Mouse (Mus musculus) heart, embryonic 15.5 days (tissue): ENCODE data around the gene Brsk1. TPM values are rescaled to one million over a fixed set of nuclear protein-coding genes. Genes with fewer than 3 reads are reported as not detected.

Source experiments
- ATAC-seq: fragments of 200-750 bp; cut with Nextera tagmentation; replicated peaks from 2 replicates; pipeline ENCODE4 v1.8.0; 2017; ENCODE audit warnings: low read depth, moderate TSS enrichment; ENCODE audit not compliant: insufficient number of reproducible peaks, insufficient read depth, low FRiP score
- H3K27ac ChIP-seq: fragments of 300-500 bp; sonication (generic); 2 replicates; pipeline ENCODE4 v1.5.1; 2015; ENCODE audit warnings: mild to moderate bottlenecking, inconsistent platforms
- H3K27me3 ChIP-seq: fragments of 300-500 bp; sonication (generic); 2 replicates; pipeline ENCODE4 v1.6.1; 2015; ENCODE audit warnings: inconsistent platforms
- H3K36me3 ChIP-seq: fragments of 300-500 bp; sonication (generic); 2 replicates; pipeline ENCODE4 v1.6.1; 2015; ENCODE audit warnings: mild to moderate bottlenecking, inconsistent platforms
- H3K4me1 ChIP-seq: fragments of 300-500 bp; sonication (generic); replicated peaks from 2 replicates; pipeline ENCODE4 v1.6.1; 2015; ENCODE audit warnings: inconsistent platforms
- H3K4me2 ChIP-seq: fragments of 300-500 bp; sonication (generic); 2 replicates; pipeline ENCODE4 v1.6.1; 2015; ENCODE audit warnings: inconsistent platforms, mild to moderate bottlenecking, moderate library complexity
- H3K4me3 ChIP-seq: fragments of 300-500 bp; sonication (generic); 2 replicates; pipeline ENCODE4 v1.5.1; 2015; ENCODE audit warnings: mild to moderate bottlenecking, inconsistent platforms
- H3K9ac ChIP-seq: fragments of 300-500 bp; sonication (generic); 2 replicates; pipeline ENCODE4 v1.6.1; 2015; ENCODE audit warnings: mild to moderate bottlenecking, inconsistent platforms
- H3K9me3 ChIP-seq: fragments of 300-500 bp; sonication (generic); replicated peaks from 2 replicates; pipeline ENCODE4 v1.6.1; 2016; ENCODE audit warnings: inconsistent platforms
- WGBS: fragments of 180-500 bp; shearing (Covaris S2); methylation state at CpG from one replicate; pipeline ENCODE4 v1.1.7; 2015; ENCODE audit warnings: mixed read lengths; 5-methylcytosine and 5-hydroxymethylcytosine counted together
- polyA plus RNA-seq: library from polyadenylated mRNA; unstranded; fragments of >200 nt; fragmentation: Nextera tagmentation; extraction: Ambion mirVana; gene quantifications from 2 replicates; pipeline ENCODE4 v1.2.1, GENCODE M21; 2015

The Brsk1 gene
- polyA plus RNA-seq, 1 experiment from 2014 or later: 0.79 TPM

DNA sequence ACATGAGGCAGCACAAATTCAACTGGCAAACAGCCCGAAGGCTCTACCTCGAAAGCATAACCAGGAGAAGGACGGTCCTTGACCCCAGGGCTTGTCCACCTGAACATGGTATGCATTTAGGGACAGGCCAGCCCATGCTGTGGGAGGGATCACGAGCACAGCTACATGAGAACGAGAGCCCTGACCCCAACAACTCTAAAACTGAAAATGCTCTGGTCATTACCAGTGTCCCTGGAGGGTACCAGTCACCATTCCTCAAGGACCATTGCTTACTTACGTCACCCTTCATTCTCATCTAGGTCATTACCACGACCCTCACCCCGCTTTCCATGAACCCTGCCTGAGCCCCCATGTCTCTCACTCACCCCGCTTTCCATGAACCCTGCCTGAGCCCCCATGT, 21.2 kb upstream of the Brsk1 start:
- H3K9me3 ChIP-seq: no peaks in the 10 kb centered on the region
- no peak overlapping the region for H3K9ac ChIP-seq
- 91% methylated on average over 9 of the region's 9 CpGs for WGBS
- H3K4me2 ChIP-seq: no peak overlapping the region
- H3K36me3 ChIP-seq: peaks cover 44% of the 10 kb centered on the region
- ATAC-seq: no peak
- no peak overlapping the region for H3K4me3 ChIP-seq
- H3K27me3 ChIP-seq: no peaks in the 10 kb centered on the region
- H3K4me1 ChIP-seq: peaks cover 8% of the 10 kb centered on the region
- H3K27ac ChIP-seq: no peak overlapping the region

DNA sequence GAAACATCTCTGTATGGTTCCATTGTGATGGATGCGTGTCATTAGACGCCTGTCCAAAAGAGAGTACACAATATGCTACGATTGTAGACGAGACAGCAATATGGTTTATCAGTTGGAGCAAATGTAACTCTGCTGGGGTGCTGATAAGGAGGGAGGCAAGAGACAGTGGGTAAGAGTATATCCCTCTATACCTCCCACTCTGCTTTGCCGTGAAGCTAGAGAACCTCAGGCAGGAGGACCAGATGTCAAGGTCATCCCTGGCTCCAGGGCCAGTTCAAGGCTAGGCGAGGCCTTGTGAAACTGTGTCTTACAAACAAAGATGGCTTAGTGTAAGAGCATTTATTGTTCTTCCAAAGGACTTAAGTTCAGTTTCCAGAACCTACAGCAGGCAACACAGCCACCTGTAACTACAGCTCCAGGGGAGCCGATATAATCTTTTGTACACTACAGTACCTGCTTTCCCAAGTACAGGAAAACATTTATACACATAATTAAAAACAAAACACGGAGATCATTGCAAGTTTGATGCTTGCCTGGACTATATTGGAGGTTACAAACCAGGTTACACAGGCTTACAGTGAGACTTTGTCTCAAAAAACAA, 19.6 kb upstream of the Brsk1 start:
- ATAC-seq: no peak
- H3K27ac ChIP-seq: no peak overlapping the region
- no peak overlapping the region for H3K4me2 ChIP-seq
- peaks cover 8% of the 10 kb centered on the region for H3K4me1 ChIP-seq
- no peak overlapping the region for H3K4me3 ChIP-seq
- WGBS: 84% methylated on average over 8 of the region's 8 CpGs
- no peaks in the 10 kb centered on the region for H3K27me3 ChIP-seq
- peaks cover 37% of the 10 kb centered on the region for H3K36me3 ChIP-seq
- no peak overlapping the region for H3K9ac ChIP-seq
- H3K9me3 ChIP-seq: no peaks in the 10 kb centered on the region

DNA sequence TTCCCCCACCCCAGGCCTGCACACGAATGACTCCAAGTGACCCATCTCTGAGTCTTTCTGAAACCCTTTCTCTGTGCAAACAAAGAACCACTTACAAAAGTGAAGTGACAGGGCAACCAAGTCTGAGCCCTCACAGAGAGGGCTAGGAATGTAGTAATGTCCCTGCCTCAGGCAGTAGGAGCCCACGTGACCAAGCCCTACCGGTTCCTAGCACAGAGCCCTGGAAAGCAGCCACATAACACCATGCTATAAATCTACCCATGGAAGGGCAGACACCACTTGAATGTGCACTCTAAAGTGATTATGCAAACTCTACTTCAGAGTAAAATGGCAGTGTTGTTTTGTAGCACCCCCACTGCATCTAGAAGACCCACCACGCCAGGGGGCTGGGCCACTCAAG, 18.4 kb upstream of the Brsk1 start:
- Histone ChIP-seq H3K27ac (peak overlapping the region; percentile 74), H3K4me2 (no peak overlapping the region), H3K9me3 (no peaks in the 10 kb centered on the region), H3K36me3 (peaks cover 29% of the 10 kb centered on the region), H3K4me1 (peaks cover 8% of the 10 kb centered on the region), H3K9ac (no peak overlapping the region), H3K27me3 (no peaks in the 10 kb centered on the region), H3K4me3 (no peak overlapping the region)
- WGBS: 68% methylated on average over 4 of the region's 4 CpGs
- peak; percentile 74; the same call in 1 of the 2 replicates for ATAC-seq

DNA sequence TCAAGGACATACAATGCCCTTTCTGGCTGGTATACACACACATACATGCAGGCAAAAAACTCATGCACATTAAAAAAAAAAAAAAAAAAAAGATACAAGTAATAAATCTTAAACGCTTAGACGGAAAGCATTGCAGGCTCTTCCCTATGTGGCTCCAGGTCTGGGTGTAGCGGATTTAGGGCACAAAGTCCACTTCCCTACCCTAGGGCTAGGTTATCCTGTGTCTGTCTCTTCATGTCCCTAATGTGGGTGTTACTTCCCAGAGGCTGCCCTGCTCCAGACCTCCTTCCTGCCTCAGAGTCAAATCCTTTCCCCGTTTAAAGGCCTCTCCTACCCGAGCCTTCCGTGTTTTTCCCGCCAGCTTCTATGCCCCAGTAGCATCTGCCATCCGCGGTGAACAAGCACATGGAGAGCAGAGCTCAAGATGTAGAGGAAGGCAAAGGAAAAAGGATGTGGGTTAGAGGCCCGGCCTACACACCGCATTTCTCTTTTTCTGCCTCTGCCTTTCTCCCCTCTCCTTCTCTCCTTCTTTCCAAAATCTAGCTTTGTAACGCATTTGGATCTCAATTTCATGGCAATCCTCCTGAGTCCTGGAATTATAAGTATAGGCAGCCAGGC, 16.2 kb upstream of the Brsk1 start:
- peaks cover 22% of the 10 kb centered on the region for H3K36me3 ChIP-seq
- no peak for ATAC-seq
- no peaks in the 10 kb centered on the region for H3K9me3 ChIP-seq

DNA sequence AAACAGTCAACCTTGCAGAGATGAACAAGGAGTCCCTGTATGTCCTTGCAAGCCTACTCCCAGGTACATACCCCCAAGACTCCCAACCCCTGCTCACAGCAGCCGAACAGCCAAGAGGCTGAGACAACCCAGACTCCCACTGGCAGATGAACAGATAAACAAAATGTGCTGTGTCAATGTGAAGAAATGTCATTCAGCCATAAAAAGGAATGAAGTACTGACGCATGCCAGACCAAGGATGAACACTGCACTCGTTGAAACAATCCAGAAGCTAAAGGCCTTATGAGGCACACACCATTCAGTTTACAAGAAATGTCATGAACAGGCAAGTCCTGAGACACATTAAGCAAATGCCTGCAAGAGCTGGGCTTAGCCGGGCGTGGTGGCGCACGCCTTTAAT, 15.2 kb upstream of the Brsk1 start:
- Histone ChIP-seq H3K9ac (no peak overlapping the region), H3K27ac (no peak overlapping the region), H3K4me1 (peaks cover 8% of the 10 kb centered on the region), H3K27me3 (no peaks in the 10 kb centered on the region), H3K4me3 (no peak overlapping the region), H3K9me3 (no peaks in the 10 kb centered on the region), H3K4me2 (no peak overlapping the region), H3K36me3 (peaks cover 28% of the 10 kb centered on the region)
- 73% methylated on average over 7 of the region's 7 CpGs for WGBS
- ATAC-seq: no peak

More for the DNA sequence above, 16.2 kb upstream of the Brsk1 start:
- Histone ChIP-seq H3K27ac (no peak overlapping the region), H3K4me1 (peaks cover 8% of the 10 kb centered on the region), H3K4me2 (no peak overlapping the region), H3K9ac (no peak overlapping the region), H3K27me3 (no peaks in the 10 kb centered on the region), H3K4me3 (no peak overlapping the region)
- WGBS: 89% methylated on average over 12 of the region's 12 CpGs

DNA sequence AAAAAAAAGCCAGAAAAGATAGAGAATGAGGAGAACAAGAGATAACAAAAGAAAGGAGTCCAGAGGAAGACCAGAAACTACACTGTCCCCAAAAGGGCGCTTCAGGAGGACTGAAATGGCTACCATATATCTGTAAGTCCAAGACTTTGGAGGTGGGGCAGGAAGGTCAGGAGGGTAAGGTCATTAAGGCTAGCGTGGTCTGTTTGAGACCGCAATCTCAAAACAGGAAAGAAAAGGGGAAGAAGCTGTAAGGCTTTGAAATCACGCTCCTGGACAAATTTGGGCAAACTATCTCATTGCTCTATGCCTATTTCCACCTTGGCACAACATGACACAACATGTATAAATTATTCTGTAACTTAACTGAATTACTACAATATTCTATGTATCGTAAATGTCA, 7.1 kb upstream of the Brsk1 start:
- no peak overlapping the region for H3K4me3 ChIP-seq
- 83% methylated on average over 5 of the region's 5 CpGs for WGBS

DNA sequence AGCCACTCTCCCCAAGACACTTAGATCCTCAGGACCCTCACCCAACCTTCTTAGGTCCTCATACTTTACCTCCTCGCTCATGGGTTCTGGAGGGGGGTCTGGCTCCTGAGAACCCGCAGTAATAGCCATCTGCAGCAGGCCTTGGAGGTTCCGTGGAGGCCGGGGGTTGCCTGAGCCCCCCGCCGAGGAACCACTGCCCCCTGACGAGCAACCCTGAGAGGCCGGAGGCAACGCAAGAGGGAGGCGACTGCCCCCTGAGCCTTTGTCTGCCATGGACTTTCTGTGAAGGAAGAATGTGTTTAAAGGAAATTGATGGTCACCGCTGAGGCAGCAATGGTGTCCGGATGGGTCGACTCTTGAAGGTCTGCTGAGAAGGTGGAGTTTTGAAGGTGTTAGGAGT, 6.2 kb upstream of the Brsk1 start:
- no peak for ATAC-seq

More for the DNA sequence above, 7.1 kb upstream of the Brsk1 start:
- Histone ChIP-seq H3K36me3 (peaks cover 30% of the 10 kb centered on the region), H3K9ac (no peak overlapping the region), H3K27me3 (no peaks in the 10 kb centered on the region), H3K4me1 (peaks cover 7% of the 10 kb centered on the region), H3K27ac (no peak overlapping the region), H3K9me3 (no peaks in the 10 kb centered on the region), H3K4me2 (no peak overlapping the region)
- ATAC-seq: no peak

DNA sequence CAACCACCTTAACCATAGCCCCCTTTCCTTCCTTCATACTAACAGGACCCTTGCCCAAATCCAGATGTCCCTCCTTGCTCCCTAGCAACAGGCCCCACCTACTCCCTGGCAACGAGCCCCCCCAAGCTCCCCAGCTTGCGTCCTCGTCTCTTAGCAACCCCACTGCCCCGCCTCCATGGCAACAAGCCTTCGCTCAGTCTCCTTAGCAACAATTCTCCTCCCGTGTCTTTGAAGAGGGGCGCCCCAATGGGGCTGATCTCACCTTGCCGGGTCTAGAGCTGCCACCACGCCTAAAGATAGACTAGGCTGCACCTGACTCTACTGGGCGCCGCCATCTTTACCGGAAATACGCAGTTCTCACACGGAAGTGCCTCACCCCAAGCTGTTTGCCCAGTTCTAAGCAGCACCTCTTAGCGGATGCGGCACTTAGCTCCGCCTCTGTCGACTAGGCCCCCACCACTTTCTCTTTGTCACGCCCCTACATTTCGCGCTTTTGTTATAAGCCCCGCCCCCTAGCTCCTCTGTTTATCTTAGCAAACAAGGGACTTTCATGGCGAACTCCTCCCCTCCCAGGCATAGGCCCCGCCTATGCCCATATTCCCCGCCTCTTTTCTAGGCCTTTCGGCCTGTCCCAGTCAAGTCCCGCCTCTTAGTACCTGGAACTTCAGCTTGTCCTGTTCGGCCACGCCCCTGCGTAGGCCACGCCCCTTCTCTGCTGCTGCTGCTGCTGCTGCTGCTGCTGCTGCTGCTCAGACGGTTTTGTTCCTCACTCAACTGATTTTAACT, 5.6 kb upstream of the Brsk1 start, which contains the start of gene Hspbp1:
Gene Hspbp1 (minus strand): TSS at position 437 of the 786 bp plus-strand sequence.
- under 1% methylated on average over 32 of the region's 32 CpGs for WGBS
- Histone ChIP-seq H3K4me2 (peak within 1 kb of the TSS; percentile 90), H3K4me1 (peaks cover 7% of the 10 kb centered on the region), H3K27me3 (no peaks in the 10 kb centered on the region), H3K9me3 (no peaks in the 10 kb centered on the region), H3K27ac (peak within 1 kb of the TSS; percentile 79), H3K9ac (peak within 1 kb of the TSS; percentile 57), H3K36me3 (peaks cover 24% of the 10 kb centered on the region), H3K4me3 (peak within 1 kb of the TSS; percentile 83)
- ATAC-seq: peak; percentile 95

More for the DNA sequence above, 6.2 kb upstream of the Brsk1 start:
- Histone ChIP-seq H3K36me3 (peaks cover 26% of the 10 kb centered on the region), H3K9me3 (no peaks in the 10 kb centered on the region), H3K4me1 (peaks cover 7% of the 10 kb centered on the region), H3K4me3 (peak overlapping the region; percentile 83), H3K9ac (peak overlapping the region; percentile 57), H3K27ac (peak overlapping the region; percentile 79), H3K4me2 (peak overlapping the region; percentile 90), H3K27me3 (no peaks in the 10 kb centered on the region)
- WGBS: 1% methylated on average over 13 of the region's 13 CpGs

DNA sequence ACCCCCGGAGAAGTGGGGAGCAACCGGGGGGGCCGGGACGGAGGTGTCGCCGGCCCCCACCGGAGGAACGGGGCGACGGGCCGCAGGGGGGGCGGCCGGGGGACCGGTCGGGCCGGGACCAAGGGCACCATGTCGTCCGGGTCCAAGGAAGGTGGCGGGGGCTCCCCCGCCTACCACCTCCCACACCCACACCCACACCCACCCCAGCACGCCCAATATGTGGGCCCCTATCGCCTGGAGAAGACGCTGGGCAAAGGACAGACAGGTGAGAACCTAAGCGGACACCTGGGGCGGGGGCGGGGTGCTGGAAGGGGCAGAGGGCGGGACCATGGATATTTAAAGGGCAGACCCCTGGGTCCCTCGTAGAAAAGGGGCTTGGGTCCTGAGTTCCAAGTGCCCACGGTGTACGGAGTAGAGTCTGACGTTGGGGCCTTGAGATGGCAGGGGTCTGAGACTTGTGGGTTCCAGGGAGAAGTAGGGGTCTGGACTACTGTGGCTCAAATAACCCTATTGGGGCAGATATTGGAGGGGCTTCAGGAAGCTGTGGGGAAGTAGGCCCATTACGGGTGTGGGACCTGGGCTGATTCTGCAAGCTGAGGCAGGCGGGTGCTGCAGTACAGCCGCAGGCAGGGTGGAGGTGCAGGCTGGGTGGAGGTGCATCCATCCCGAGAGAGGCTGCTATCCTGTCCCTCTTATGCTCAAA, 698 bp downstream of the Brsk1 start:
- Histone ChIP-seq H3K9me3 (no peaks in the 10 kb centered on the region), H3K9ac (peak overlapping the region; percentile 84), H3K4me1 (peaks cover 15% of the 10 kb centered on the region), H3K27ac (peak overlapping the region; percentile 73), H3K36me3 (peaks cover 4% of the 10 kb centered on the region; the same call in 1 of the 2 replicates), H3K4me2 (peak overlapping the region; percentile 87), H3K27me3 (no peaks in the 10 kb centered on the region), H3K4me3 (peak overlapping the region; percentile 68)
- 8% methylated on average over 24 of the region's 35 CpGs for WGBS
- peak; percentile 21; the same call in 1 of the 2 replicates for ATAC-seq

DNA sequence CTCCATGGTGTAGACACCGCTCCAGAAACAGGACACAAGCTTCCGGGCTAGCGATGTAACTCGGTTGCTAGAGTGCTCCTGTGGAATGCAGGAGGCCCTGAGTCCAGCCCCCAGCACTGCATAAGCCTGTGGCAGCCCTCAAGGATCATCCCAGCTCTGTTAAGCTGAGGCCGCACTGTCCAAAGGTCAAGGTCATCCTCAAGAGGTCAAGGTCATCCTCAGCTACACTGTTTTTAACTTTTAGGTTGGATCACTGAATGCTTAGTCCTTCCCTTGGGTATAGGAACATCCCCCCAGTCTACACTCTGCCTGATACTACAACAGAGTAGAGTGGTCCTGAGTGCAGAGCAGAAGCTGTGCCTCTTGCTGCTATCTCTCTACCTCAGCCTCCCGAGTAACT, 2.6 kb downstream of the Brsk1 start:
- no peaks in the 10 kb centered on the region for H3K27me3 ChIP-seq
- 68% methylated on average over 6 of the region's 6 CpGs for WGBS
- ATAC-seq: no peak
- no peak overlapping the region for H3K4me2 ChIP-seq
- H3K27ac ChIP-seq: no peak overlapping the region
- H3K9me3 ChIP-seq: no peaks in the 10 kb centered on the region
- peaks cover 15% of the 10 kb centered on the region for H3K4me1 ChIP-seq
- no peak overlapping the region for H3K4me3 ChIP-seq
- H3K36me3 ChIP-seq: peaks cover 6% of the 10 kb centered on the region; the same call in 1 of the 2 replicates
- no peak overlapping the region for H3K9ac ChIP-seq

DNA sequence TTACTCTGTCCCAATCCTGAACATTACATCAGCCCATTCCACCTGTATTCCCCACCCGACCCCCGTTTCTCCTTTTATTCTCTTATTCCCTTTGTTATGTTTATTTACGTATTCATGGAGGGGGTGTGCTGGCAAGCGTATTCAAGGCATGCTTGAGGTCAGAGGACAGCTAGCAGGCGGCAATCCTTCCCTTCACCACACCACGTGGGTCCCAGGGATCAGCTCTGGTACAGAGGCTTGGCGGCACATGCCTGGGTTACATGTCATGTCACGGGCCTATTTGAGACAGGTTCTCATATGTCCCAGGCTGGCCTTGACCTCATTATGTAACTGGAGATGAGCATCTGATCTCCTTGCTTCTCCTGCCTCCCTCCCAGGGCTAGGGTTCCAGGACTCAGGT, 11.9 kb downstream of the Brsk1 start:
- 69% methylated on average over 8 of the region's 8 CpGs for WGBS
- H3K9ac ChIP-seq: no peak overlapping the region
- H3K4me2 ChIP-seq: no peak overlapping the region
- H3K27me3 ChIP-seq: no peaks in the 10 kb centered on the region
- no peak for ATAC-seq
- H3K9me3 ChIP-seq: no peaks in the 10 kb centered on the region
- peaks cover 26% of the 10 kb centered on the region; the same call in 1 of the 2 replicates for H3K36me3 ChIP-seq
- no peaks in the 10 kb centered on the region for H3K4me1 ChIP-seq
- no peak overlapping the region for H3K27ac ChIP-seq
- H3K4me3 ChIP-seq: no peak overlapping the region
